Mouse (Mus musculus) adrenal gland, adult 8-10 months (tissue): ENCODE measurements around the gene Mdga1. TPM values are rescaled to one million over a fixed set of nuclear protein-coding genes. Genes with fewer than 3 reads are reported as not detected.

Experiments used
- DNase-seq: peaks from one replicate; pipeline ENCODE4 v3.0.0; 2022
- total RNA-seq, 4 experiments: library from RNA; stranded (reverse); gene quantifications; 2 replicates each; pipeline ENCODE4 v1.2.4; 2022

Mdga1 gene
- total RNA-seq, 4 experiments from 2014 or later, result 0.21 to 2.2 (median 0.66) TPM

- no peak for DNase-seq
Observed at GRCm38 (mm10) chr17:29979841-29980240, 10.0 kb upstream of the Mdga1 start.

- no peak for DNase-seq
Observed at GRCm38 (mm10) chr17:29979020-29979419, 9.1 kb upstream of the Mdga1 start.

GRCm38 (mm10) chr17:29975731-29976130 lies 5.8 kb upstream of the Mdga1 start:
- DNase-seq, result peak; percentile 74

GRCm38 (mm10) chr17:29973226-29973625 lies 3.3 kb upstream of the Mdga1 start:
- no peak for DNase-seq

- DNase-seq, result no peak
Observed at GRCm38 (mm10) chr17:29971761-29972432, 2.0 kb upstream of the Mdga1 start.

DNA sequence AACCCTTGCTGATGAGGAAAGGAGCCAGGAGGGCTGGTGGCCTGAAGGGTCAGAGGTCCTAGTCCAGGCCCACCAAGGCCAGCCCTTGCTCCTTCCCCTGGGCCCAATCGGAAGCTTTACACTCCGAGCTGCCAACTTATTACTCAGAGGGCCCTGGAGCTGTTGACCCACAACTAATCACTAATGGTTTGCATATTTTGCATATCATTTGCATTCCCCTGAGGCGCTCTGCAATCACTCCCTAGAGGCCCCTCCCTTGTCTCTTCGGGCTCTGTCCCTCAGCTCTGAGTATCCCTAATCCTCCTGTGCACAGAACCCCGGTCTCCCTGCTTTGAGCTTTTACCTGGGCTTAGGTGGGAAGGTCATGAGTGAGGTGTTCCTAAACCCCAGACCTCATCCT lies 4.4 kb downstream of the Mdga1 start:
- no peak for DNase-seq

GRCm38 (mm10) chr17:29963730-29964259 lies 6.1 kb downstream of the Mdga1 start:
- DNase-seq, result peak; percentile 25

- DNase-seq, result no peak
Observed at GRCm38 (mm10) chr17:29955880-29956279, 14.0 kb downstream of the Mdga1 start.

DNA sequence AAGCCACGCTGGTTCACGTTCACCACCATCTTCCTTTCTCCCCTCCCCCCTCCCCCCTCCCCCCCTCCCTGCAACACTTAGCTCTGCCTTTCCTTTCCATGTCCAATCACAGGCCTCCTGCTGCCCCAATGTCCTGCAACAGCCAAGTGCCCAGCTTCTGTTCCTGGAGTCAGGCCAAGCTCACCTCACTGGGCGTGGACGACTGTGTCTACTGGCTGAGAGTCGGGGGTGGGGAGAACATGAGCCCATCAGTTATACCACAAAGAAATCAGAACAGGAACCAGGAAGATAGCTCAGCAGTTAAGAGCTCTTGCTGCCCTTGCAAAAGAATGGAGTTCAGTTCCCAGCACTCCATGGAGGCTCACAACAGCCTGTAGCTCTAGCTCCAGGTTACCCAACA lies 15.6 kb downstream of the Mdga1 start:
- DNase-seq, result no peak

DNA sequence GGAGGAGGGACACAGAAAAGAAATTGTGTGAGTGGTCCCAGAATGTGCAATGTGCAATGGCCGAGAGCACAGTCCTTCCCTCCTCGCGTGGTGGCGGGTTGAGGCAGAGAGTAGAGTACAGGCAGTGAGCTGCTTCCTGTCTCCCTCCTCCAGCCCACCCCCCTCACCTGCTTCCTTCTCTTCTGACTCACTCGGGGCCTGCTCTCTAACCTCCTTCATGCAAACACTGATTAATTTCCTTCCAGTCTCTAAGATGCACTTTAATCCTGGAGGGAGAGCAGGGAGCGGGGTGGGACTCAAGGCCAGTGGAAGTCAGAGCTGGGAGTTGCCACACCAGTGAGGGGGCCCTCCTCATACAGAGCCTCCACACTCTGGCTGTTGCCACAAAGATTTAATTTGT lies 18.8 kb downstream of the Mdga1 start:
- DNase-seq, result no peak

DNA sequence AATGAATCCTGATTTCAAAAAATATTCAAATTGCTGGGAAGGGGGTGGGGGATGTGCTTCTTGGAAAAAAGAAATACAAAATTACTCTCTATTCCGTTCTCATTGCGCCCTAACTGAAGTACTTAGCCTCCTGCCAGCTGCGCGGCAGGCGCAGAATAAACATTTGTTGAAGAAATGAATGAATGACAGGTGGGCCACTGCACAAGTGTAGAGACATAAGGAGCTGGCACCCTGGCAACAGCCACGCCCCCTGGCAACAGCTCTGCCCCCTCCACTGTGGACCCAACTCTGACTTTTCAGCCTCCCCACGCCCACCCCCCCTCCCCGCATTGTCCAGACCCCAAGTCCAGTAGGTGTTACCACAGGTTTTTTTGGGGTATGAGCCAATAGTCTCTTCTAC lies 19.3 kb downstream of the Mdga1 start:
- no peak for DNase-seq

DNA sequence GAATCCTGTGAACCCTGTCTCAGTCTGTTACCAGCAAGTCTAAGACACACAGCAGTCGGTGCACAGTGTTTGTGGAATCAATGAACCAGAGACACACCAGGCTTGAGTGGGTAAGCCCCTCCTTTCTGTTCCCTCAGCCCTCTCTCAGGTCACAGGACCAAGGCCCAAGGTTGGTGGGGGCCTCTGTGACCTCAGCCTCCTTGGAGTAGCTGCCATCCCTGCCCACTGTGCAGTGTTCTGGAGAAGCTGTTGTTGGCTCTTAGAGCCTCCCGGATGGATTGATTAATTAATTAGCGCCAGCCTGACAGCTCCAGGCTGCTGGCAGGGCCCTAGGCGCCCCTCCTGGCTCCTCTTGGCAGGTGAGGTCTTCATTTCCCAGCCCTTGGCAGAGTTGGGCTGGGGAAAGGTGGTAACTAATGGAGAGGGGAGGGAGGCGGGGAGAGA lies 22.6 kb downstream of the Mdga1 start:
- no peak for DNase-seq

DNA sequence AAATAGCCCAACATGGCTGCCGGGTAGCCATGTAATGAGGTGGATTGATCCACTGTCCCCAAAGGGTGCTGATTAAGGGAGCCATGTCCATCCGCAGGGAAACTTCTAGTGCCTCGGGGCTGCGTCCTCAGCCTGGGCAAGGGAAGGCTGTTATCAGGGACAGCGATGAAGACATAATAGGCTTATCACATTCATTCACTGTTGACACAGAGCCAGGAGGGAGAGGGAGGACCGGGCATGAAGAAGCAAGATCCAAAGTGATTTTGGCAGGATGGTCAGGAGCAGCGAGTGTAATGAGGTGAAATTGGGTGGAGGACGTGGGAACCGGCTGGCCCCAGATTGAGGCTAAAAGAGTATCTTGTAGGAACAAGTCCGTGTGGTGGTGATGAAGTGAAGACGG lies 25.5 kb downstream of the Mdga1 start:
- no peak for DNase-seq

GRCm38 (mm10) chr17:29939011-29939410 lies 30.9 kb downstream of the Mdga1 start:
- no peak for DNase-seq

GRCm38 (mm10) chr17:29937350-29937781 lies 32.5 kb downstream of the Mdga1 start:
- DNase-seq, result peak; percentile 15

DNA sequence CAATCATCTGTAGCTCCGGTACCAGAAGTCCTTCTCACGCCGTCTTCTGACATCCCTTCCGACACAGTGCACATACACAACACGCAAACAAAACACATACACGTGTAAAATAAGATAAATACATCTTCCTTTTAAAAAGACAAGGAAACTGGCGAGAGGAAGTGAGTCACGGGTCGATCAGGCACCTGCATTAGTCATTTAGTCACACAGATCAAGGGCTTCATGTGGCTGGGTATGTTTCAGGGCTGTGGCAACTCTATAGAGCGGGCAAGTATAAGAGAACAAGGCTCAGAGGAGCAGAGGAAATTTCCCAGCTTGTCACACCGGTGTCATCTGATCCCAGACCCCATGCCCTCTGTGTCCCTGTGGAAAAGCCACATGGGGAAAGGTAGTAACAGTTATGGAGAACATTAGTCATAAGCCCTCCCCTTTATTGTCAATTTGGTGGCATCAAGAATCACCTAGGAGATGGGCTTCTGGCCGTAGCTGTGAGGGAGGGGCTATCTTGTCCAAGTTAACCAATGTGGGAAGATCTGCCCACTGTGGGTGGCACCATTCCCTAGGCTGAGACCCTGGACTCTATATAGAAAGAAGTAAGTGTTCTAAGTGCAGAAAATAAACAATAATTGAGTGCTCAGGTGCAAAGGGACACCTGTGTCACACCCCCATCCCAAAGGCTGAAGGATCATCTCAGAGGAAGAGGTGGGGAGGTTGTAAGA lies 35.6 kb downstream of the Mdga1 start:
- DNase-seq, result no peak

DNA sequence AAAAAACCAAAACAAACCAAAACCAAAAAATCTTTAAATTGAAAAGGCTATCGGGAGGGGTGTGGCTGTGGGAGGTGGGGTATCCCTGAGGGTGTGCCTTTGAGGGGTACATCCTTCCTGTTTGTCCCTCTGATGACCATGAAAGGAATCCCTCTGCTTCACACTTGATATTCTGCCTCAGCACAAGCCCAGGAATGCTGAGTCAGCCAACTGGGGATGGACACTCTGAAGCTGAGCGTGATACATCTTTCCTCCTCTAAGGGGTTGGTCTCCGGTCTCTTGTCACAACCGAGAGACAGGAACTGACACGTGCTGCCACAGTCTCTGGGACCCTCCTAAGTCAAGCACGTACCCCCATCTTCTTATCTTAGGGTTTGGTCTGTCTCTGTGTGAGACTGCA lies 37.1 kb downstream of the Mdga1 start:
- no peak for DNase-seq

DNA sequence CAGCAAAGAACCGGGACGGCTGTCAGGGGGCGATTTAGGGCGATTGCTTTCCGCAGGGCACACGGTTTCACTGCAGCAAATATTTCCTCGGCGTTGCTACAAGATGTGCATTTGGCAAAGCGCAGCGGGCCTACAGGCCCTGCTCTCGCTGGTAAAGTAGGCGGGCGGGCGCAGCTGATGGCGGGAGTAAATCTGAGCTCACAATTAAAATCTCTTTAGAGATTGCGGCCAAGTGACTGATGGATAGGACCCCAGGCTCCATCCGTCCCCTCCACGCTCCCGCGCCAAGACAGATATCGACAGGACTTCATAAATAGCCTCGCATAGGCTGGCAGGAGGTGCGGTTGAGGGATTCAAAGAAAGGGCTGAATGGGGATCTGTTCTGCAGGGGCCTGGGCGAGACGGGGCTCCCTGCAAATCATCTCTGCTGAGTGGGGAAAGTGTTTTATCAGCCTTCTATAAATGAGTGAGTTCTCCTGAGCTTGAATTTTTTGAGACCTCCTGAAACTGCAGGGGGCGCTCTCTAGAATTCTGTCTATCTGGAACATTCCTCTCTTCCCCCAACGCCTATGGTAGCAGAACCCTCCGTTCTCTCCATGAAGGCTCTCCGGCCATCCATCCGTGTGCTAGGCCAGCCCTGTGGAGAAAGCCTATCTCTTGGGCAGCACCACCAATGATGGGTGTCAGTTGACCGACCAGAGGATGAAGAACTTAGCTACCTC lies 38.5 kb downstream of the Mdga1 start:
- no peak for DNase-seq

DNA sequence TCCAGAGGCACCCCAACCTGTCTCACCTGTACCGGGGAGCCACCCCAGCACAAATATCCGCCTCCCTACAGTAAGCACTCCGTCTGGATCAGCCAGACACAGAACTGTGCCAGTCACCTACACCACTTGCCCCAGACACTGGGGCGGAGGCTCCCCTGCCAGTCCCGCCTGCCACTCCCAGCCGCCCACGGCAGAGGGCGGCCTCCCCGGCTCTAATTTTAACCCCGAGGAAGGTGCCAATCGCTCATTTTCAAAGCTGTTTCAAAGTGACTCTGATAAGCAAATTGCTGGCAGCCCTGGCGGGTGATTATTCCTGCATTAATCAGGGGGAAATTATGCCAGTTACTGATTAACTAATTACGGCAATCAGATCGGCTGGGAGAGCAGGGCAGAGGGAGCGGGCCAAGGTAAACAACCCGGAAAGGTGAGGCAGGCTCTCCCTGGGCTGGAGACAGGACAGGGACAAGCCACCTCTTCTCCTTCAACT lies 41.1 kb downstream of the Mdga1 start:
- DNase-seq, result no peak

- no peak for DNase-seq
Observed at GRCm38 (mm10) chr17:29925608-29926606, 44.0 kb downstream of the Mdga1 start.

DNA sequence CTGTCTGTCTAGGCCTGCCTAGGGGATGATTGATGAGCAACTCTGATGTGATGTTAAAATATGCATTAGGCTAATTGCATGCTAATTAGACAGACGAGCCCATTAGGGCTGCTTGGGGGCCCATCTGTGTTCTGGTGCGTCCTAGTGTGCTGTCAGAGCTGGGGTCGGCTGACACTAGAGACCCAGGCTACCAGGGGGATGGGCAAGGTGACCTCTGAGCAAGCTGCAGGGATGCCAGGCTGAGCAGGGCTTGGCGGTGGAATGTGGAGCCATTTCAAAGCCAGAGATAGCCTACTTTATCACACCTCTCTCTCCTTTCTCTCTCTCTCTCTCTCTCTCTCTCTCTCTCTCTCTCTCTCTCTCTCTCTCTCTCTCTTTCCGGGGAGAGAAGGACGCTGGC lies 49.8 kb downstream of the Mdga1 start:
- no peak for DNase-seq

GRCm38 (mm10) chr17:29919552-29919920 lies 50.4 kb downstream of the Mdga1 start:
- DNase-seq, result no peak
